Mouse (Mus musculus): ENCODE measurements around the gene Gfy.
"Not testable (repeated sequence)": the region's sequence is repeated elsewhere in the genome, so short reads cannot be mapped to it uniquely, and the experiment has no call there.

Gene Gfy

GRCm38 (mm10) chr7:45192585-45193310 is 13.4 kb upstream of the Gfy start:
- no peak for DNase-seq

DNA sequence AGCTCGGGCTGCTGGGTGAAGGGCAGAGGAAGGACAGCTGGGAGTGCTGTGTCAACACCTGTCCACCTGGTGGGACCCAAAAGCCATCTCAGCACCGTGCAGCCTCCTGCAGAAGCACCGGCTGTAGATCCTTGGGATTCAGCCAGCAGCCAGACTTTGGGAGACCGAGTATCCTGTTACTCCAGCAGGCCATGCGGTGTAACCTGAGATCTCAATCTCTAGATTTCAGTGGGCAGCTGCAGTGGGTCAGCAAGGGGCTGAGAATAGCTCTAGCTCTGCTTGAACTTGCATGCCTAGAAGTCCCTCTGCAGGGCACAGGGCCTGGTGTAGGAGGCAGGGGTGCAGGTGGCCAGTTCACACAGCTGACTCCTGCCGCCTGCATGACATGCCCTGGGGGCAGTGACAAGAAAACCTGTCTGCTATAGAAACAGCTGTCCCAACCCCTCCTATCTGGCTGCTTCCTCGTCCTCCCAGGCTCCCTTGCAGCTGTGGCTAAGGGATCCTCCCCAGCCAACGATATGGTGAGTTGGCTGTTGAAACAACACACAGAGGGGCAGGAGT is 12.5 kb upstream of the Gfy start:
- DNase-seq = no peak

GRCm38 (mm10) chr7:45191161-45191560 is 11.8 kb upstream of the Gfy start:
- DNase-seq = no peak

- no peak for DNase-seq
Observed at GRCm38 (mm10) chr7:45190186-45190585, 10.8 kb upstream of the Gfy start.

- DNase-seq = no peak
Observed at GRCm38 (mm10) chr7:45189600-45189999, 10.2 kb upstream of the Gfy start.

DNA sequence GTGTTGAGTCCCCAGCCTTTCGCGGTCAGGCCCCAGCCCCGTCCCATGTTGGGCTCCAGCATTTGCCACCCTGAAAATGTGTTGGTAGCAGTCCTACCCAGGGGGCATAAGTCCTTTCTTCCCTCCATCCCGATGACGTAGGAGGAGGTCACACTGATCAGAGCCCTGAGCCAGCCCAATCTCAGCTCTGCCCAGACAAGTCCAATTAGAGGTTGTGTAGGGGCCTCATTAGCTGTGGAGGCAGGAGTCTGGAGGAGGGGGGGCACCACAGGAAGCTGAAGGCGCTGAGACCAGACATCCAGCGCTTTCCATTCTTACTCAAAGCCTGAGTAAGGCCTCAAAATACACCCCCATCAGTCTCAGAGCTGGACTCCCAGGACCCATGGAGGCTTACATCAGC is 6.6 kb upstream of the Gfy start:
- DNase-seq = no peak

GRCm38 (mm10) chr7:45183672-45184071 is 4.3 kb upstream of the Gfy start:
- DNase-seq = no peak

DNA sequence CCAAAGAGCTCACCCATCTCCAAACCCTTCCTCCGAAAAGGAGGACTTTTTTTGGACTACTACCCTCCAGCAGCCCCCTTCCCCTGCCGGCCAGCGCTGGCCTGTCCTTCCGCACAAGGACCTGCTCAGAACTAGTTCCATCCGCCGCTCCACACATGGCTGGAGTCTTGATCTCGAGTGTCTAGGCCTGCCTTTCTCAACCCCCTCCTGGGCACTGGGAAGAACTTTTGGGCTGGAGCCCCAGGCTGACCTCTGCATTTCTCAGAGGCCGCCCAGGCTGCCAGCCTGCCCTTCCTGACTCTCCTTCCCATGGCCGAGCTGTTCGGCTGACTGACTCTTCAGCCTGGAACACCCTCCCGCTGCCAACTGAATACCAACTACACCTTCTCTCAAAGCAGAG is 3.2 kb upstream of the Gfy start:
- peak; percentile 34 for DNase-seq

GRCm38 (mm10) chr7:45182199-45182601 is 2.8 kb upstream of the Gfy start:
- DNase-seq = peak; percentile 91

- no peak for DNase-seq
Observed at GRCm38 (mm10) chr7:45181540-45181939, 2.2 kb upstream of the Gfy start.

DNA sequence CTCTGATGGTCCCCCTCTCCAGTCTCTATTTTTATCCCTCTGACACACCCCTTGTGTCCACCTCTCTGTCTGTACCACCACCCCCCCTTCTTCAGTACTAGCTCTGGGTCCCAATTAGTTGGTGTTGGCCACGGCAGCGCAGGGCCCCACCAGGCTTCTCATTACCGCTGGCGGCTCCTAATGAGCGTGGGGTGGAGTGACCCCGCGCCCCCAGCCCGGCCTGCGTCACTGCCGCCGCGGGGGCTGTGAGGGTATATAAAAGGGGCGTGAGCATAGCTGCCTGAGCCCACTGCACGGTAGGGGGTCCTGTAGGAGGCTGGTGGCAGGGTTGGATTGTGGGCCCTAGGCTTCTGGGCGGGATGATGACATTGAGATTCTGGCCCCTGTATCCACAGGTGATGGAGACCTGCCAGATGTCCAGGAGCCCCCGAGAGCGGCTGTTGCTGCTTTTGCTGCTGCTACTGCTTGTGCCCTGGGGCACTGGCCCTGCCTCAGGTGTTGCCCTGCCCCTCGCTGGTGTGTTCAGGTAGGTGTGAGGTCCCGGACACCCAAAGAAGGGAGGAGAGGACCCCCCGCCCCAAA is 1.6 kb upstream of the Gfy start, which contains the start of gene Pth2:
Pth2 (plus strand) TSS at position 100 of the 582 bp plus-strand sequence.
- no peak for DNase-seq

DNA sequence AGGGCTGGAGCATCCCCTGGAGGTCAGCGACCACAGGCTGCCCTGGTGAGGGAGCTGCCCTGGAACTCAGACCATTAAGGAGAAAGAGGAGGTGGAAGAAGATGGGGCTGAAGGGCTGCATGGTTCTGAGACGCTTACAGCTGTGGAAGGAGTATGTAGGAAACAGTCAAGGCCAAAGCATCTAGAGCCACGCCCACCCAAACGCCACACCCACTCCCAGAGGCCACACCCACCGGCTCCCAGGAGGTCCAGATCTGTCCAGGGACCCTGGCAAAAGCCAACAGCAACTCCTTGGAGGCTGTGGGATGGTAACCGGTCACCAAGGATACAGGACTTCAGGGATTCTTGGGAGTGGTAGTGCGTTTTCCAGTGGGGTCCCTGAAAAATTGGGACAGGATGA is 819 bp downstream of the Gfy start:
- DNase-seq = no peak

DNA sequence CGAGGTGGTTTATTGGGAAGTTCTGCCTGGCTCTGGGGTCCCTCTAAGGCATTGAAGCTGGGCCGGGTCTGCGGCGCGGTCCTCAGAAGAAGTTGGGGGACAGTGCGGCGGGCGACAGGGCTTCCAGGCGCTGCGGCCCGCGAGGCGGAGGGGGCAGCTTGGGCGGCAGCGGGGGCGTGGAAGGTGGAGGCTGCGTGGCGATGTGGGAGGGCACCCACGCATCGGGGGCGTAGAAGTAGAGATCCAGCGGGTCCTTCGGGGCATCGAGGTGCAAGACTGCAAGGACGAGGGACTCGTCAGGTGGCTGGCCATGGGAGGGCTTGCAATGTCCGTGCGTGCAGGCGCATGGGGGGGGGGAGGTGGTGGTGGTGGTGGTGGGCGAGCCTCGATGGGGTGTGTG is 3.0 kb downstream of the Gfy start:
- DNase-seq = no peak

GRCm38 (mm10) chr7:45175929-45176328 is 3.4 kb downstream of the Gfy start:
- DNase-seq = no peak

DNA sequence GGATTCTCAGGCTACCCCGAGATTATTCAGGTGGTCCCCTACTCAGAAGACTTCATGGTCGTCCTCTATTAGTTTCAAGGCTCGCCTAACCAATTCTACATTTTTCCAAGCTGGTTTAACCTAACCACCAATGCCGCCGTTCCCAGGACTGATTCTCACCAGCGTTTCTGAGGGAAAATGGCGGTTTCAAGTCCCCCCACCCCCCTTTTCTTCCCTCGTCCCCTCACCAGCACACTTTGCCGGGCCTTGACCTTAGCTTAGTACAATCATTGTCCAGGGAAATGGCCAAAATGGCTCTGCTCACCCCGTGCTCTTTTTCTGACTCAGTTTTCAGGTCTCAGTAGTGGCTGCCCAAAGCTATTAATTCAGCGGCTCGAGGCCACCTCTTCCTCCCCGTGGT is 4.0 kb downstream of the Gfy start:
- DNase-seq = no peak

DNA sequence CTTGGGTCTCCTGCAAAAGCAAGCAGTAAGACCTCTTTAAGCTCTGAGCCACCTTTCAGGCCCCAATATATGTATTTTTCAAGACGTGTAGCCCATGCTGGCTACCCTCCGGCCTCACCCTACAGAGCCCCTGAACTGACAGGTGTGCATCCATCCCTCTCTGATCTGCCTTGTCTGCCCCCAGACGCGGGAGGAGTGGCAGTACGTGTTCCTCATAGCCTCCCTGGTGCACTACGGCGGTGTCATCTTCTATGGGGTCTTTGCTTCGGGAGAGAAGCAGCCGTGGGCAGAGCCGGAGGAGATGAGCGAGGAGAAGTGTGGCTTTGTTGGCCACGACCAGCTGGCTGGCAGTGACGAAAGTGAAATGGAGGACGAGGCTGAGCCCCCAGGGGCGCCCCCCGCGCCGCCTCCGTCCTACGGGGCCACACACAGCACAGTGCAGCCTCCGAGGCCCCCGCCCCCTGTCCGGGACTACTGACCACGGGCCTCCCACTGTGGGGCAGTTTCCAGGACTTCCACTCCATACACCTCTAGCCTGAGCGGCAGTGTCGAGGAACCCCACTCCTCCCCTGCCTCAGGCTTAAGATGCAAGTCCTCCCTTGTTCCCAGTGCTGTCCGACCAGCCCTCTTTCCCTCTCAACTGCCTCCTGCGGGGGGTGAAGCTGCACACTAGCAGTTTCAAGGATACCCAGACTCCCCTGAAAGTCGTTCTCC is 4.6 kb downstream of the Gfy start:
- no peak for DNase-seq

DNA sequence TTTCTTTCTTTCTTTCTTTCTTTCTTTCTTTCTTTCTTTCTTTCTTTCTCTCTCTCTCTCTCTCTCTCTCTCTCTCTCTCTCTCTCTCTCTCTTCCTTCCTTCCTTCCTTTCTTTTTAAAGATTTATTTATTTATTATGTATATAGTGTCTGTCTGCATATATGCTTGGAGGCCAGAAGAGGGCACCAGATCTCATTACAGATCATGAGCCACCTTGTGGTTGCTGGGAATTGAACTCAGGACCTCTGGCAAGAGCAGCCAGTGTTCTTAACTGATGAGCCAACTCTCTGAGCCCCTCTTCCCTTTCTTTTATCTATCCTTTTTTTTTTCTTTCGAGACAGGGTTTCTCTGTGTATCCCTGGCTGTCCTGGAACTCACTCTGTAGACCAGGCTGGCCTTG is 5.6 kb downstream of the Gfy start:
- not testable (repeated sequence) for DNase-seq

DNA sequence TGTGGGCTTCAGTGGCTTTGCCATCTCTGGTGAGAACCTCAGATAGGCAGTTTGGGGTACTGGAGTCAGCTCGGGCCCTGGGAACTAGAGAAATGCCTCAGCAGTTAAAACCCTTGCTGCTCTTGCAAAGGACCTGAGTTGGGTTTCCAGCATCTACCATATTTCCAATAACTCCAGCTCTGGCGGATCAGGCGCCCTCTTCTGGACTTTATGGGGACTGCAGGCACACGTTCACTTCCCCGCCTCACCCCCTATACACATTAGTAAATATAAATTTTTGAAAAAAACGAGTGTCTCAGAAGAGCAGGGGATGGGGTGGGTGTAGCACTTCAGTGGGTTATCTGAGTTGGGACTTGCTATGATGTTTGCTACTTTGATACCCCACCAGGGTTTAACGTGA is 6.4 kb downstream of the Gfy start:
- DNase-seq = peak; percentile 22

- DNase-seq = no peak
Observed at GRCm38 (mm10) chr7:45169495-45169894, 9.9 kb downstream of the Gfy start.

DNA sequence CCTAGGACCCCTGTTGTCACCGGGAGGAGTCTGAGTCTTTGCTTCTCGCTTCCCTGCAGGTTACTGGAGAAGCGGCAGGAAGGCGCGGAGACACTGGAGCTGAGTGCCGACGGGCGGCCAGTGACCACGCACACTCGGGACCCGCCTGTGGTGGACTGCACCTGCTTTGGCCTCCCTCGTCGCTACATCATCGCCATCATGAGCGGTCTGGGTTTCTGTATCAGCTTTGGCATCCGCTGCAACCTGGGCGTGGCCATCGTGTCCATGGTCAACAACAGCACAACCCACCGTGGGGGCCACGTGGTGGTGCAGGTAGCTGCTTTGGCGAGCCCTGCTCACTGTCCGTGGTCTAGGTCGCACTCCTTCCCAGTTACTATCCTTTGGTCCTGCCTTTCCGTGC is 10.7 kb downstream of the Gfy start:
- DNase-seq = no peak

DNA sequence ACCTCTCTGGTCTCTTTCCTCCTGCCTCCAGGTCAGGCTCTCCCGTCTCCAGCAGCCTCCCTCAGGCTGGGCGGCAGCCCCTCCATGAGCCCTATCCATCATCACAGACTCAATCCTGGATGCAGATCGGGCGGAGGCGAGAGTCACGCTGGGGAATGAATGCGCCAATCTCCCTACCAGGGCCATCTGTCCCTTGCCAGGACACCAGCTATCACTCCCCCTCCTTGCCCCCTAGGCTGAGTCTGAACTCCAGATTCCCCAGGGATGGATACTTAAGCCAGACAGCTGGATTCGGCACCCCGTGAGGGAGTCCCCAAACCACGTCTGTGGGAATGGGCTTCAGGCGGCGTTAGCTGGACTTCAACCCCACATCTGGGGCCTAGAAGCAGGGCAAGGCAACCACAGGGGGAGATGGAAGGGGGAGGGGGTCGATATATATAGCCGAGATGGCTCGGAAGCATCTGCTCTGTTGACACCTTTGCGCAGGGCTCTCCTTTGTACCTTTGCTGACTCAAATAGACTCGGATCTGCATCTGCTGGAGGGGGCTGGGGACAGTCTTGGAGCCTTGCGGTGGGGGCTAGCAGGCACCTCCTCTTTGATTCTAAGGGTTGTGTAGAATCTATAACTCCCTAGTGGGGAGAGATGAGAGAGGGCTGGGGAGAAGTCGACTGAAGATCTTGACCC is 11.5 kb downstream of the Gfy start:
- DNase-seq = no peak

- DNase-seq = no peak
Observed at GRCm38 (mm10) chr7:45166950-45167401, 12.4 kb downstream of the Gfy start.

DNA sequence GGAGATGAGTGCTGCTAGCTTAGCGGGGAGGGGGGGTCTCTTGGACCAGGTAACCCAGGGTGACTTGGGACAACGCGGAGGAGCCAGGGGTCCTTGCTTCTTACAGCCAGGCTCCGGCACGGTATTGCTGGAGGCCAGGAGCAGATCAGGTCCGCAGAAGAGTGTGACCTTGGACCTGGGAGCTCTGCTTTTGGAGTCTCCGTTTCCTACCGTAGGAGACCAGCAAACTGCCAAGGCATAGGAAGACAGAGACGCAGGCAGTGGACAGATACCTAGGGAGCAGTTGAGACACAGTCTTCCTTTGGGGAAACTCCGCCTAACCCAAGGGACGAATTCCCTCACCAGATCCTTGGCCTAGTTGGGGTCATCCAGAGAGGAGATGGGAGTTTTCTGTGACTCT is 13.7 kb downstream of the Gfy start:
- no peak for DNase-seq

Data from kidney, adult 9 months (tissue).